Mouse (Mus musculus): ENCODE measurements at regions not wholly inside any gene's neighbourhood (a gene's known extent, or its start where the extent isn't known, plus 50 kb on each side); places are given as distances from the start of the nearest gene placed in this dataset.
"Not testable (repeated sequence)": the region's sequence is repeated elsewhere in the genome, so short reads cannot be mapped to it uniquely, and the experiment has no call there.

- DNase-seq, result peak; percentile 66 to 76
Observed at GRCm38 (mm10) chr12:77855796-77856195, 338.2 kb upstream of the Gm6657 start.

- peak; percentile 73 to 83 for DNase-seq
Observed at GRCm38 (mm10) chr12:77857281-77857680, 336.8 kb upstream of the Gm6657 start.

GRCm38 (mm10) chr12:77860769-77861557 is 333.1 kb upstream of the Gm6657 start:
- DNase-seq, result no peak

GRCm38 (mm10) chr12:77867947-77868495 is 326.0 kb upstream of the Gm6657 start:
- DNase-seq, result no peak

GRCm38 (mm10) chr12:77869296-77869695 is 324.7 kb upstream of the Gm6657 start:
- DNase-seq, result no peak

GRCm38 (mm10) chr12:77887335-77887734 is 306.7 kb upstream of the Gm6657 start:
- no peak for DNase-seq

GRCm38 (mm10) chr12:77891452-77891851 is 302.6 kb upstream of the Gm6657 start:
- DNase-seq, result no peak

GRCm38 (mm10) chr12:77894238-77894637 is 299.8 kb upstream of the Gm6657 start:
- DNase-seq, result no peak

- no peak for DNase-seq
Observed at GRCm38 (mm10) chr12:77895508-77895907, 298.5 kb upstream of the Gm6657 start.

- not testable (repeated sequence) for DNase-seq
Observed at GRCm38 (mm10) chr12:77898974-77899373, 295.1 kb upstream of the Gm6657 start.

GRCm38 (mm10) chr12:77901254-77901653 is 292.8 kb upstream of the Gm6657 start:
- no peak for DNase-seq

- DNase-seq, result no peak
Observed at GRCm38 (mm10) chr12:77912863-77913554, 281.0 kb upstream of the Gm6657 start.

GRCm38 (mm10) chr12:77928729-77929128 is 265.3 kb upstream of the Gm6657 start:
- peak; percentile 66 to 80 for DNase-seq

GRCm38 (mm10) chr12:77929571-77929970 is 264.5 kb upstream of the Gm6657 start:
- no peak for DNase-seq

- peak; percentile 8 to 18 for DNase-seq
Observed at GRCm38 (mm10) chr12:77943960-77944359, 250.1 kb upstream of the Gm6657 start.

- DNase-seq, result peak; percentile 47 to 56
Observed at GRCm38 (mm10) chr12:77949474-77950017, 244.5 kb upstream of the Gm6657 start.

GRCm38 (mm10) chr12:77952492-77952891 is 241.6 kb upstream of the Gm6657 start:
- no peak for DNase-seq

GRCm38 (mm10) chr12:77962631-77963030 is 231.4 kb upstream of the Gm6657 start:
- DNase-seq, result peak; percentile 70 to 73

GRCm38 (mm10) chr12:77968543-77968942 is 225.5 kb upstream of the Gm6657 start:
- no peak for DNase-seq

- DNase-seq, result no peak
Observed at GRCm38 (mm10) chr12:77970026-77970425, 224.0 kb upstream of the Gm6657 start.

GRCm38 (mm10) chr12:77972165-77972564 is 221.9 kb upstream of the Gm6657 start:
- no peak for DNase-seq

GRCm38 (mm10) chr12:77976952-77977351 is 217.1 kb upstream of the Gm6657 start:
- no peak for DNase-seq

GRCm38 (mm10) chr12:77986738-77987137 is 207.3 kb upstream of the Gm6657 start:
- DNase-seq, result no peak

GRCm38 (mm10) chr12:77989766-77990165 is 204.3 kb upstream of the Gm6657 start:
- DNase-seq, result no peak
